Mouse (Mus musculus) limb, embryonic 12.5 days (tissue): ENCODE results near the gene 1810009J06Rik. TPM values are rescaled to one million over a fixed set of nuclear protein-coding genes. Genes with fewer than 3 reads are reported as not detected.
"Not testable (repeated sequence)": the region's sequence is repeated elsewhere in the genome, so short reads cannot be mapped to it uniquely, and the experiment has no call there.

Experiments used
- ATAC-seq: fragments of 200-750 bp; cut with Nextera tagmentation; 2 replicates; pipeline ENCODE4 v1.8.0; 2017; ENCODE audit warnings: low read depth, moderate TSS enrichment; ENCODE audit not compliant: insufficient number of reproducible peaks, insufficient read depth, low FRiP score, low TSS enrichment
- H3K27ac ChIP-seq: fragments of 300-500 bp; sonication (generic); 2 replicates; pipeline ENCODE4 v1.5.1; 2016; ENCODE audit warnings: mild to moderate bottlenecking, moderate library complexity
- H3K27me3 ChIP-seq: fragments of 300-500 bp; sonication (generic); 2 replicates; pipeline ENCODE4 v1.6.1; 2016; ENCODE audit warnings: mild to moderate bottlenecking, moderate library complexity
- H3K36me3 ChIP-seq: fragments of 300-500 bp; sonication (generic); 2 replicates; pipeline ENCODE4 v1.6.1; 2016; ENCODE audit warnings: mild to moderate bottlenecking, moderate library complexity
- H3K4me1 ChIP-seq: fragments of 300-500 bp; sonication (generic); replicated peaks from 2 replicates; pipeline ENCODE4 v1.6.1; 2016
- H3K4me2 ChIP-seq: fragments of 300-500 bp; sonication (generic); 2 replicates; pipeline ENCODE4 v1.6.1; 2016; ENCODE audit warnings: mild to moderate bottlenecking, moderate library complexity
- H3K4me3 ChIP-seq: fragments of 300-500 bp; sonication (generic); replicated peaks from 2 replicates; pipeline ENCODE4 v1.5.1; 2016; ENCODE audit warnings: mild to moderate bottlenecking
- H3K9ac ChIP-seq: fragments of 300-500 bp; sonication (generic); replicated peaks from 2 replicates; pipeline ENCODE4 v1.6.1; 2016; ENCODE audit warnings: mild to moderate bottlenecking, moderate library complexity
- H3K9me3 ChIP-seq: fragments of 300-500 bp; sonication (generic); 2 replicates; pipeline ENCODE4 v1.6.1; 2016; ENCODE audit warnings: mild to moderate bottlenecking, moderate library complexity
- WGBS: fragments of 180-500 bp; shearing (Covaris S2); methylation state at CpG from one replicate; pipeline ENCODE4 v1.1.7; 2016; 5-methylcytosine and 5-hydroxymethylcytosine counted together
- polyA plus RNA-seq: library from polyadenylated mRNA; unstranded; fragments of >200 nt; fragmentation: Nextera tagmentation; extraction: Ambion mirVana; gene quantifications from 2 replicates; pipeline ENCODE4 v1.2.1, GENCODE M21; 2016

1810009J06Rik gene
- not detected in 2 replicates for polyA plus RNA-seq

DNA sequence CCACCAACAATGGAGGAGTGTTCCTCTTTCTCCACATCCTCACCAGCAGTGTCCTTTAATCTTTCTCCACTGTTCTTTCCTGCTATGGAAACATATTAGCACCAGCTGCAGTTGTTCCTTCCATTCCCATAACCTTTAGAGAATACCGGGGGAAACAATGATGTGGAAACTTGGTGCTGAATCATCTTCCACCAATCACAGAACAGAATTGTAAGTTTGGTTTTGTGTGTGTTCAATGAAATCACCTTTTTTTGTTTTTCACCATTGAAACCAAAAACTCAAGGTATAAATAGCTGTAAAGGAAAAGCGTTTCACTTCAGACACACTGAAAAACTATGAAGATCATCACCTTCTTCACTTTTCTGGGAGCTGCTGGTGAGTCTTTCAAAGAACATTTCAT, at the start of gene 1810009J06Rik:
Gene 1810009J06Rik, plus strand, starts transcription at position 301 of the 400 bp plus-strand sequence.
- WGBS = 83% methylated on average over 2 of the region's 2 CpGs
- H3K36me3 ChIP-seq, H3K4me1 ChIP-seq, H3K9me3 ChIP-seq, H3K4me2 ChIP-seq, H3K4me3 ChIP-seq, ATAC-seq, H3K27me3 ChIP-seq, H3K27ac ChIP-seq, H3K9ac ChIP-seq: not testable (repeated sequence)

DNA sequence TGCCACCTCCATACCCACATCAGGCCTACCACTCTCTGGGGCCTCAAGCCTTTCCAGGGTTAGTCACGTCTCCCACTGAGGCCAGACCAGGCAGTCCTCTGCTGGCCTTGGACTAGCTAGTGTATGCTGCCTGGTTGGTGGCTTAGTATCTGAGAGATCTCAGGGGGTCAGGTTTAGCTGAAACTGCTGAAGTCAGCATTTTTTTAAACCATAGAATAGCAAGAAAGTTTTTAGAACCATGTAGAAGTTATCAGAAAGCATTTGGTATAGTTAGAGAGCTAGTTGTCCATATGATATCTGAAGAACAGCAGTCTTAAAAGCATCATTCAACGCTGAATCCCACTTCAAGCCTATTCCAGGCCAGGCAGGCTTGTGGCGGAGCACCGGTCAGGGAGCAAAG, 44.6 kb upstream of the 1810009J06Rik start:
- 84% methylated on average over 4 of the region's 4 CpGs for WGBS
- no peaks in the 10 kb centered on the region for H3K9me3 ChIP-seq

DNA sequence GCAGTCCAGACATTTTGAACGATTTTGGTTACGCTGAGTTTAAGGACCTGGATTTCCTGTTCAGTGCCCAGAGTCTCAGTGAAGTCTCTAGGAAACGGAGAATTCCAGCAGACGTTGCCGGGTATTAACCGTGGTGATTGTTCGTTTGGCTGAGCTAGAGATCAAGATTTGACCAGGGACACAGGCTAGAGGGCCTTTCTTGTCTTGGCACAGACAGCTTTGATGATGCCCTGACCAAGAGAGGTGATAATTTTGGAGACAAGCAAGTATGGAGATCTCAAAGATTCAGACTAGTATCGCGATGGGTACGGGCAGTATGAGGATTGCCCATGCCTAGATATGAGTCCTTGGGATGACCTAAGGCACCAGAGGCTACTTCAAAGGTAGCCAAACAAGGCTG, 24.1 kb upstream of the 1810009J06Rik start, which contains the start of gene 1700074P13Rik:
Gene 1700074P13Rik, minus strand, starts transcription at position 101 of the 400 bp plus-strand sequence.
- no peak within 1 kb of the TSS for H3K9ac ChIP-seq
- H3K4me1 ChIP-seq = no peaks in the 10 kb centered on the region
- H3K4me3 ChIP-seq = no peak within 1 kb of the TSS
- no peak for ATAC-seq
- no peaks in the 10 kb centered on the region for H3K36me3 ChIP-seq
- no peaks in the 10 kb centered on the region for H3K9me3 ChIP-seq
- WGBS = 92% methylated on average over 10 of the region's 10 CpGs
- H3K27ac ChIP-seq = no peak within 1 kb of the TSS
- H3K4me2 ChIP-seq = no peak within 1 kb of the TSS
- no peaks in the 10 kb centered on the region for H3K27me3 ChIP-seq

More for the DNA sequence above, 44.6 kb upstream of the 1810009J06Rik start:
- no peak for ATAC-seq
- Histone ChIP-seq H3K27me3 (no peaks in the 10 kb centered on the region), H3K36me3 (no peaks in the 10 kb centered on the region), H3K4me1 (no peaks in the 10 kb centered on the region), H3K27ac (no peak overlapping the region), H3K4me2 (no peak overlapping the region), H3K9ac (no peak overlapping the region), H3K4me3 (no peak overlapping the region)

DNA sequence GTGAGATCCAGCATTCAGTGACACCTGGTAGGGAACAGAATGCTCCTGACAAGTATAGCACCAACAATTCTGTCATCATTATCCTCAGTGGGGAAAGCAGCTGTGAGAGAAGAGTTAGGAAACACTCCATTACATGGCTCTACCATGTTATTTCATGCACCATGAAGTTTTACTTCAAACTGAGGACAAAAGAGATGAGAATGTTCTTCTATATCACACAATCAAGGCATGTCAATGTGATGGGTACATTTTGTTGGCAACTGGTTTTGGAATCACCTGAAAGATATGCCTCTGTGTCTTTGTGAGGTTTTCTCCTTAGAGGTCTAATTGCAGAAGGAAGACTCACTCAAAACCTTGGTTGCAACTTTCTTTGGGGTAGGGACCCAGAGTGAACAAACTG, 12.8 kb upstream of the 1810009J06Rik start, which contains the start of gene Gm4744:
Gene Gm4744, minus strand, starts transcription at position 101 of the 400 bp plus-strand sequence.
- no peaks in the 10 kb centered on the region for H3K9me3 ChIP-seq
- H3K27me3 ChIP-seq = no peaks in the 10 kb centered on the region
- no peak within 1 kb of the TSS for H3K9ac ChIP-seq
- H3K4me2 ChIP-seq = no peak within 1 kb of the TSS
- no peak for ATAC-seq
- H3K36me3 ChIP-seq = no peaks in the 10 kb centered on the region
- no peak within 1 kb of the TSS for H3K4me3 ChIP-seq
- no peaks in the 10 kb centered on the region for H3K4me1 ChIP-seq
- H3K27ac ChIP-seq = no peak within 1 kb of the TSS

DNA sequence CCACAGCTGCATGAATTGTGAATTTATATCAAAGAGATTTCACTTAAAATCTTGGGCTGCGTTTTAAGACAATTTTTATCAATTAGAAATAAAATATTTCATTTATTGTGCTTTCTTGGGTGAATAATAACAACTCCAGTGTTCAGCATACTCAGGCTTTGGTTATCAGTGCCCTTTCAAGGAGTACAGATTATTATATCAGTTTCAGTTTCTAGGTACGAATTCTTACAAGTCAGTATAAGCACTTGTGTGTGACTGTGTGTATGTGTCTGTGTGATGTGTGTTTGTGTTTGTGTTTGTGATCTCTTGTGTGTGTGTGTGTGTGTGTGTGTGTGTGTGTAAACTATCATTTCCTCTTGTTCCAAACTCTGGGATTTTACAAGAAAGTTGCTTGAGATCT, 10.8 kb upstream of the 1810009J06Rik start:
- no peaks in the 10 kb centered on the region for H3K36me3 ChIP-seq
- no peaks in the 10 kb centered on the region for H3K4me1 ChIP-seq
- no peak overlapping the region for H3K4me2 ChIP-seq
- no peak overlapping the region for H3K9ac ChIP-seq
- no peak overlapping the region for H3K27ac ChIP-seq
- ATAC-seq = no peak
- H3K4me3 ChIP-seq = no peak overlapping the region
- H3K27me3 ChIP-seq = no peaks in the 10 kb centered on the region
- no peaks in the 10 kb centered on the region; the same call in 1 of the 2 replicates for H3K9me3 ChIP-seq
- 65% methylated on average over 2 of the region's 2 CpGs for WGBS

DNA sequence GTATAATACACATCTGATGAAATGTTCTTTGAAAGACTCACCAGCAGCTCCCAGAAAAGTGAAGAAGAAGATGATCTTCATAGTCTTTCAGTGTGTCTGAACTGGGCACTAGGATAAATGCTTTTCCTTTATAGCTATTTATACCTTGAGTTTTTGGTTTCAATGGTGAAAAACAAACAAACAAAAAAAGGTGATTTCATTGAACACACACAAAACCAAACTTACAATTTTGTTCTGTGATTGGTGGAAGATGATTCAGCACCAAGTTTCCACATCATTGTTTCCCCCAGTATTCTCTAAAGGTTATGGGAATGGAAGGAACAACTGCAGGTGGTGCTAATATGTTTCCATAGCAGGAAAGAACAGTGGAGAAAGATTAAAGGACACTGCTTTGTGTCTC, 34.8 kb downstream of the 1810009J06Rik start, which contains the start of gene Gm2663:
Gene Gm2663, minus strand, starts transcription at position 101 of the 400 bp plus-strand sequence.
- not testable (repeated sequence) for H3K4me2 ChIP-seq, H3K27ac ChIP-seq, H3K27me3 ChIP-seq, H3K4me3 ChIP-seq, H3K9ac ChIP-seq, H3K36me3 ChIP-seq, ATAC-seq, H3K9me3 ChIP-seq, H3K4me1 ChIP-seq

DNA sequence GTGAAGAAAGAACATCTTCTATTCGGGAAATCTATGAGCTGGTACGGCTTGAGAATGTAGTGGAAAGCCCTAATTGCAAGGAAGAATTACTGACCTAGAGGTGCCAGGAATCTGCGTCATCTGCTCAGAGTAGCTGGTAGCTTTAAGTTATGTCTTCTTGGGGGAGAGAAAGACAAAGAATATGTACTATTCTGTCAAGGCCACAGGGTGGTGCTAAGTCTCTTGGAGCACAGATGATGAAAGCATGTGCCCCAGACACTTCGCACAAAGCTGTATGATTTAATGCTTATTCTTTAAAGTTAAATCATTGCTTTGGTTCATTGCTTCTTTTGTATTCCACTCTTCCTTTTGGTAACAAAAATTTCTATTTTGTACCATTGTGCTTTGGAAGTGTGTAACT, 50.5 kb downstream of the 1810009J06Rik start:
- H3K36me3 ChIP-seq = no peaks in the 10 kb centered on the region
- H3K4me3 ChIP-seq = no peak overlapping the region
- no peak overlapping the region for H3K27ac ChIP-seq
- no peak overlapping the region for H3K4me2 ChIP-seq
- no peaks in the 10 kb centered on the region for H3K4me1 ChIP-seq
- 75% methylated on average over 4 of the region's 4 CpGs for WGBS
- H3K9ac ChIP-seq = no peak overlapping the region
- no peak for ATAC-seq
- H3K9me3 ChIP-seq = no peaks in the 10 kb centered on the region
- no peaks in the 10 kb centered on the region for H3K27me3 ChIP-seq

Other genes starting within 250 kb of the 1810009J06Rik start
- not detected in 2 replicates for gene Moxd2, start 77.3 kb upstream of the 1810009J06Rik start, polyA plus RNA-seq
- gene Prss58, start 64.4 kb upstream of the 1810009J06Rik start, polyA plus RNA-seq = not detected in 2 replicates
- not detected in 2 replicates for gene 1700074P13Rik, start 24.2 kb upstream of the 1810009J06Rik start, polyA plus RNA-seq
- gene Gm4744, start 12.9 kb upstream of the 1810009J06Rik start, polyA plus RNA-seq = not detected in 2 replicates
- not detected in 2 replicates for gene Gm2663, start 34.7 kb downstream of the 1810009J06Rik start, polyA plus RNA-seq
- not detected in 2 replicates for gene 2210010C04Rik, start 70.8 kb downstream of the 1810009J06Rik start, polyA plus RNA-seq